Mouse (Mus musculus): ENCODE results near the gene Gm43518. TPM values are rescaled to one million over a fixed set of nuclear protein-coding genes. Genes with fewer than 3 reads are reported as not detected.

Gm43518 gene
- total RNA-seq, 2 experiments from 2014 or later: not detected

DNA sequence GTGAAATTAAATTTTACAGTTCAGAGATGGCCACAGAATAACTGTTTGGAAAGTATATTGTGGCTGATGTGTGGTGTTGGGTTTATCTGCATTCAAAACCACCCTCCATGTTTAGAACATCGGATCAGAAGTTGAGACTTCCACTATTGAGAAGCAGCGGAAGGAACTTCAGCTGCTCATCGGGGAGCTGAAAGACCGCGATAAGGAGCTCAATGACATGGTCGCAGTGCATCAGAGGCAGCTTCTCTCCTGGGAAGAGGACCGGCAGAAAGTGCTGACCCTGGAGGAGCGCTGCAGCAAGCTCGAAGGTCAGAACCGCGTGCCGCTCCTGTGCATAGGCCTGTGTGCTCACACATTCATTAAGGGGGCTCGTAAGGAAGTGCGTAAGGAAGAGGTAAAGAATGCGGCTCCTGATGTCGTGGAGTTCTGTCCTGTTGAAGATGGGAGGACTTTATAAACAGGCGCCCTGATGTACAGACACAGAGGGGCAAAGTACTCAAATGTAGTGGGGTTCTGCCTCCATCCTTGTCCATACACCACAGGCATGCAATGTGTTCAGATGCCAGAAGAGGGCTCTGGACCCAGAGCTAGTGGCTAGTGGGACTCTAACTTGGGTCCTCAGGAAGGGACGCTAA lies 6.9 kb downstream of the Gm43518 start:
- peak; percentile 16 for DNase-seq

GRCm38 (mm10) chr5:123935931-123936330 lies 8.7 kb downstream of the Gm43518 start:
- DNase-seq: no peak

DNA sequence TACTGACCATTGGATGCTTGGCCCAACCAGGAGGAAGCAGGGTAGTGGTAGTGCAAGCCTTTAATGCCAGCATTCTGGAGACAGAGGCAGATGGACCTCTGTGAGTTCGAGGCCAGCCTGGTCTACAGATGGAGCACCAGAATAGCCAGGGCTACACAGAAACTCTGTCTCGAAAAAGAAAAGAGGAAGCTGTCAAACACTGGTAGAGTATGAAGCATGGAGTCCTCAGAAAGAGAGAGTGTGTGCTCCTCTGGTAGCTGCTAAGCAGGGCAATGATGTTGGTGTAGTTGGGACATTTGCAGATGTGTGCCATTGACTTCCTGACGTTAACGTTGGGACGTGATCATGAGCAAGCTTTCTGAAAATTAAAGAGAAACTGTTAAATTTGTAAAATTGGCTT lies 11.3 kb downstream of the Gm43518 start:
- no peak for DNase-seq

DNA sequence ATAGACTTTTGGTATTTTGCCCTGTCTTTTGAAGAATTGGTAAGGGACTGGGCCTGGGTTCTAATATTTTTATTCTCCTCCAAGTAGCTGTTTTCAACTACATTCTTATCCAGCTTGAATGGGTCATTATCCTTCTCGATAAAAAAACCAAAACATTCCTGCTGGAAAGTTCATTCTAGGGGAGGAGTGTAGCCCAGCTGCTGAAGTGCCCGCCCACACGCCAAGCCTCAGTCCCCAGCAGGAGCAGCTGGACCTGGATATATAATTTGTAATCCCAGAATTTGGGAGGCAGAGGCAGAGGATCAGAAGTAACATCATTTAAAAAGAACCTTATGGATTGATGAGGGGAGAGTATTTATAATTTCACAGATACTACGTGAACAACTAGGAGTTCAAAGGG lies 19.3 kb downstream of the Gm43518 start:
- DNase-seq: no peak

- DNase-seq: peak; percentile 32
These were observed 20.0 kb downstream of the Gm43518 start for GRCm38 (mm10) chr5:123947041-123947761.

DNA sequence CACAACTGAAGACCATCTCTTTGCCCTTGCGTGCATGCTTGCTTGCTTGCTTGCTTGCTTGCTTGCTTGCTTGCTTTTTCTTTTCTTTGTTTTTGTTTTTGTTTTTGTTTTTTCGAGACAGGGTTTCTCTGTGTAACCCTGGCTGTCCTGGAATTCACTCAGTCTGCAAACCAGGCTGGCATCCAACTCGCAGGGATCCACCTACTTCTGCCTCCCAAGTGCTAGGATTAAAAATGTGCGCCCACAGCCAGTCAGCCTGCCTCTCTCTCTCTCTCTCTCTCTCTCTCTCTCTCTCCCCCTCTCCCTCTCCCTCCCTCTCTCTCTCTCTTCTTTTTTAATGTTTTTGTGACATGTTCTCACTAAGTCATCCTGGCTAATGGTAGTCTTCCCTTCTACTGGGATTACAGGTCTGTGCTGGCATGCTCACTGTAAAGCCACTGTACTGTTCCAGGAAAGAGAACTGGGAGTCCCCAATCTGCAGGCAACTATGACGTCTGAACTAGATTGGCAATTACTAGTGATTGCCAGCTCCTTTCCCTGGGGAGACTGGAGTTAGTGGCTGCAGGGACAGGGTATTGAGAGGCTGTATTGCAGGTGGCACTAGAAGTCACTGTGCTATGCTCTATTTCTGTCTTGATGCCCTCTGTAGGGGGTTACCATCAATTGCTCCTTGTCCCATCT lies 25.3 kb downstream of the Gm43518 start:
- peak; percentile 59 for DNase-seq

DNA sequence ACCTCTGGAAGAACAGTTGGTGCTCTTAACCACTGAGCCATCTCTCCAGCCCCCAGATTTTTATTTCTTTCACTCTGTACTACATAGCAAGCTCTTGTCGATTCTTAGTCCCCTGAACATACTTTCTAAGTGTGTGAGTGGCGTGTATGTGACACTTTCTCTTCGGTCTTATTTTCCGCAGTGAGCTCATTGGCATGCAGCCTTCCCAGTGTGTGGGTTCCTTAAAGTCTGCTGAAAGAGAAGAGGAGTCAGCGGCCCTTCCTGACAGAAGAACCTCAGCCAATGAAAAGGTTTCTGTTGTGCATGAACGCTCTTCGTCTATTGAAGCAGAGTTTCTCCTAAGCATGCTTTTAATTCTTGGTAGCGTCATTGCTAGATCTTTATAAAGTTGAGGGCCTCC lies 30.0 kb downstream of the Gm43518 start:
- no peak for DNase-seq

DNA sequence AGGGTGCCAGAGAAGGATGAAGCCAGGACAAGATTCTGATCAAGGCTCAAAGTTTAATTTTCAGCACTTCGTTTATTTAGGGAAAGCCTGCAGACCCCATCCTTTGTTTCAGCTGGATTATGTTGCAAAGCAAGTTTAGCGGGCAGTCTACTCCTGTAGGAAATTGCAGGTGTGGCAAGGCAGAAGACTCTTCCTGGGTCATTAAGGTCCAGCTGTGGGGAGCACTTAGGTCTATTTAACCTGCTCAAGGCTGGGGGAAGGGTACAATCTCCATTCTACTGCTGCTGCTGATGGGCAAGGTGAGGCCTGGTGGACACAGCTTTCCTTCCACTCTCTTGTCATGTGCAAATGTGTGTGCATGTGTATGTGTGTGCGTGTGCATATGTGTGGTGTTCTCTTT lies 31.8 kb downstream of the Gm43518 start:
- no peak for DNase-seq

GRCm38 (mm10) chr5:123960129-123960528 lies 32.9 kb downstream of the Gm43518 start:
- no peak for DNase-seq

DNA sequence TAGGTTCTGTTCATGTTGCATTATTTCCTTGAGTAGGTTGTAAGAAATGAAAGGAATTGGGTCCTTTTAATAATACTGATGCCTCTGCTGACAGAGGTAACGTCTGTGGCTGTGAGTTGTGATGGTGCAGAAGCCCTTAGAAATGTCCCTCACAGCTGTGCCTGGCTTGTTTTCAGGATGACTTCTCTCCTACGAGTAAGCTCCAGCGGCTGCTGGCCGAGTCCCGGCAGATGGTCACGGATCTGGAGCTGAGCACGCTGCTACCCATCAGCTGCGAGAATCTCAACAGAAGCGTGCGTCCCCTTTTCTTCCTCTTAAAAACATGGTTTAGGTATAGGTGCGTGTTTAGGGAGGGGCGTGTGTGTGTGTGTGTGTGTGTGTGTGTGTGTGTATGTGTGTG lies 33.8 kb downstream of the Gm43518 start:
- DNase-seq: no peak

- DNase-seq: no peak
These were observed 37.0 kb downstream of the Gm43518 start for GRCm38 (mm10) chr5:123964208-123964607.

DNA sequence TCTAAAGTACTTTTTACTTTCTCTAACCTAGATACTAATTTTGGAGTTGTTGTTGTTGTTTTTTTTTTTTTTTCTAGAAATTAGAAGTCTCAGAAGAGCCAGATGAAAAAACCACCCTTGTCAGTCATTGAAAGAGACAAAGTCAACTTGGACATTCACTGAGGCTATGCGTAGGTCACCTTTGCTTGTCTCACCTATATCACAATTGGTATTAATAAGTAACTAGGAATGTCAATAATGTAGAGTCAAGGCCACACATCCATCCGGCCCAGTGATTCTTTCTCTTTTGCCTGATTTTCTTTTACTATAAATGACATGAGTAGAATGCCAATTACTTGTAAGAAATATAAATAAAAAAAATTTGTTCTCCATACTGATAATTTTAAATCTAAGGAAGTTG lies 39.5 kb downstream of the Gm43518 start:
- DNase-seq: no peak

DNA sequence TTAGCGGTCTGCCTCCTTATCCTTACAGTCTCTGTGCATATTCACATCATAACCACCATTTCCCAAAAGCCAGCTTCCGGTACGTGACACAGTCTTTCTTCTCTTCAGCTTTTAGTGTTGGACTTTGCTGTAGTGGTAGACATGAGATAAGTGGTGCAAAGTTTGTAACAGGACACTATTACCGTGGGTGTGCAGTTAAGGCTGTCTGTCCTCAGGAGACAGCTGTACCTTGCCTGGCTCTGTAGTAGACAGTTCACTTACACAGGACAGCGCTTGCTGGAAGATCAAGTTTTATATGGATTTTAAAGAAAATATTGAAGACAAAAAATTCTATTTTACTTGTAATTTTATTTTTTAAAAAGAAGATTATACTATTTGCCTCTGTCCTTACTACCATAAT lies 41.2 kb downstream of the Gm43518 start:
- no peak for DNase-seq

DNA sequence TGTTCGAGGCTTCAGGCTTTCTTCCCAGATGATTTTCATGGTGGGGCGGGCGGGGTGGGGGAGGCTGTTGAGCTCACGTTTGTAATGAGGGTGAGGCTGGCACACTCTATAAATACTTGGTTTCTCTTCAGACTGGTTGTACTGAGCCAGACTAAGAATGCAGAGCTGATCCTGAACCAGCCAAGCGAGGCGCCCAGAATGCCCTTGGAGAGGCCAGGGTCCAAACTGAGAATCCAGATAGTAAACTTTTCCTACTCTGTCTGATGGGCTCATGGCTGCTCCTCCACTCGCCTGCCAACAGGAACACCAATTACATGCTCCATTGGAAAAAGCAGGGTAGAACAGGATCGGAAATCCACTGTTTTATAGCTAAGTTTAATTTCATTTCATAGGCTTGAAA lies 42.0 kb downstream of the Gm43518 start:
- DNase-seq: no peak

DNA sequence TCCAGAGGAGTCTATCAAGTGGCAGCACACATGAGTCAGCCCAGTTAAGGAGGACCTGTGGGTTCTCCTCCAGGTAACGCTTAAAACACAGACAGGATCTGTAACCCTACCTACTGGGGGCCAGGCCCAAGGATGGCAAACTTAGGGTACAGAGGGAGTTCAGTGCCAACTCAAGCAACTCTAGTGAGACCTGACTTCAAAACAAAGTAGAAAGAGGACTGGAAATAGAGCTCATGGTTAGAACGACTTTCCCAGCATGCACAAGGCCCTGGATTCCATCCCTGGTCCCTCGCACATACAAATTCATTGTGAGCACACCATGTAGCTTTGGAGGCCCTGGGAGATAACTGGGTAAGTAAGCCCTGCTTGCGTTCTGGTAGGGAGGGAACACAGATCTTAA lies 43.4 kb downstream of the Gm43518 start:
- DNase-seq: no peak

GRCm38 (mm10) chr5:123972453-123972852 lies 45.2 kb downstream of the Gm43518 start:
- DNase-seq: no peak

- DNase-seq: peak; percentile 90
These were observed 46.3 kb downstream of the Gm43518 start, which contains the start of gene Hip1r for GRCm38 (mm10) chr5:123973299-123974178. TSS of gene Hip1r (plus strand) at chr5:123973628.

- DNase-seq: no peak
These were observed 46.9 kb downstream of the Gm43518 start for GRCm38 (mm10) chr5:123974179-123974485.

DNA sequence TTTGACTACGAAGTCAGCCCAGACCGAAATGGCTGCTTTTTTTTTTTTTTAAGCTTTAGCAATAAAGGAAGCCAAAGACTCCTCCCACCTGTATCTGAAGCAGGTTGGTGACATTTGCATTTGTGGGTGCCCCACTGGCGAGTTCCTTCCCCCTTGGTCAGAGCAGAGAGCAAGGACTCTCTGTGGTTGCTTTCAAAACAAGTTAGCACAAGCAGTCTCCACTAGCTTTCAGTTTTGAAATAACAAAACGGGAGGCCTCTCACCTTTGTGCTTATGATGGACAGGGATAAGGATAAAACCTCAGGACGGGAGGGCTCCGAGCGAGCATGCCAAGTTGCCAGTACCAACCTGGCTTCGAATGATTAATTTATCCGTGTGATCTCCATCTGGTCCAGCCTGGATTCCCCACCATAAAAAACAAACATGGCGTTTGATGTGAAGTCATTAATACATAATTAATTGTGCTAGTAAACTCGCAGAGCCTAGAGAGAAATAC lies 47.4 kb downstream of the Gm43518 start:
- no peak for DNase-seq

DNA sequence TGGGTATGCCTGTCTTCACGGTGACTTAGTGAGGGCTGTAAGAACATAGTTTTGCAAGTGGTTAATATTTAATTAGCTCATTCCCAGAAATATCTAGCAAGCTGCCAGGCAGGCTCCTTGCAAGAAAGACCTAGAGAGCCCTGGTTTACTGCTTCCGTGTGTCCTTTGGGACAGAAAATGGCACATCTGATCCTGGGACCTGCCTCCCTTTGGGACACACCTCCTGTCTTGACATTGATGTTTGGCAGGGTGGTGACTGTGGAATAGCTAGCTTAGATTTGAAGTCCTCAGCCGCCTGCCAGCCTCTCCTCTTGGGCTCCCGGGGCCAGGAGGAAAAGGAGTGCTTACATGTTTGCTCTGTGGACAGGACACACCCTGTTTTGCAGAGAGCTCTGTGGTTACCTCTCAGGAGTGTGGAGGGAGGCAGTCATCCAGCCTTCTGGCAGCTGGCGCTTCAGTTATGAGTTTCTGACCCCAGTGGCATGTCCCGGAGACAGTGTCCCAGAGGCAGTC lies 48.5 kb downstream of the Gm43518 start:
- DNase-seq: no peak

DNA sequence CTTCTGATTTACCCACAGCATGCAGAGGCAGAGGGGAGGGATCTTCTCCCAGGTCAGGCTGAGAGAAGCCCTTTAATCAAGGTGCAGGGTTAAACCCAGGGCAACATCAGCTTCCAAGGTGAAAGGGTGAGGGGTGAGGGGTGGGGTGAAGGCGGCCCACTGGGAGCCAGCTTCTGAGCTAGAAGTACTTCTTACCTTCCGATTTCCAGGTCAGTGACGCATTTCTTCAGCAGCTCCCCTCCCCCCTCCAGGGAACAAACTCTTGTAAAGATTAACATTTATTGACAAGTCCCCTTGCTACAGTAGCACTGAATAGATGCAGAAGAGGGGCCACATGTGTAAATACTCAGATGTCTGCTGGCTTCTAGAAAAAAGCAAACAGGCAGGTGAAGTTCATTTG lies 50.0 kb downstream of the Gm43518 start:
- DNase-seq: no peak

- DNase-seq: no peak
These were observed 50.9 kb downstream of the Gm43518 start for GRCm38 (mm10) chr5:123978131-123978530.
